Mouse (Mus musculus) right cerebral cortex, adult 18-20 months (tissue): ENCODE results near the gene Nsd1.

Experiments used
- DNase-seq: peaks from one replicate; pipeline ENCODE4 v3.0.0; 2022; ENCODE audit warnings: mixed read lengths

Nsd1 gene

DNA sequence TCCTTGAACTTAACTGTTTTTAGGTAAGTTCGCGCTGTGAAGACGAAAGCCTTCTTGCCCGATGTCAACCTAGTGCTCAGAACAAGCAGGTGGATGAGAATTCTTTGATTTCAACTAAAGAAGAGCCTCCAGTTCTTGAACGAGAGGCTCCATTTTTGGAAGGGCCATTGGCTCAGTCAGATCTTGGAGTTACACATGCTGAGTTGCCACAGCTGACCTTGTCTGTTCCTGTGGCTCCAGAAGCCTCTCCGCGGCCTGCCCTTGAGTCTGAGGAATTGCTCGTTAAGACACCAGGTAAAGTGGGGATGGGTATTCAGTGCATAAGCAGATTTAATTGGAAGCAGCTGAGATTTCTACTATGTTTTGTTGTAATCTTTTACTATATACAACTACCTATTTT lies 51.9 kb downstream of the Nsd1 start:
- no peak for DNase-seq

DNA sequence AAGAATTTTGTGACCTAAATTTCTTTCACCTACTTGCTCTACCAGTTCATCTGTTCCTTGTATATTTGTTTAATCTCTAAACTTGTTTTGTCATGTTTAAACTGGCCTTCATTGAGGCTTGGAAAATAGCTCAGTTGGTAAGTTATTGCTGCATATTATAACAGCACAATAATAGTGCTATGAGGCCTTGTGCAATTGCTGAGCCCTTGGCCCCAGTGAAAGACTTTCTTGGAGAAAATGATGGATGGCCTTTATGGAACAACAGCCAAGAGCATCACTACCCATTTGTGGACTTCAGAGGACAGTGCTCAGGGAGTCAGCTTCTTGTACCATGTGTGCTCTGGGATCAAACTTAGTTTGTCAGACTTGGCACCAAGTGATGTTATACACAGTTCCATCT lies 52.5 kb downstream of the Nsd1 start:
- DNase-seq = no peak

DNA sequence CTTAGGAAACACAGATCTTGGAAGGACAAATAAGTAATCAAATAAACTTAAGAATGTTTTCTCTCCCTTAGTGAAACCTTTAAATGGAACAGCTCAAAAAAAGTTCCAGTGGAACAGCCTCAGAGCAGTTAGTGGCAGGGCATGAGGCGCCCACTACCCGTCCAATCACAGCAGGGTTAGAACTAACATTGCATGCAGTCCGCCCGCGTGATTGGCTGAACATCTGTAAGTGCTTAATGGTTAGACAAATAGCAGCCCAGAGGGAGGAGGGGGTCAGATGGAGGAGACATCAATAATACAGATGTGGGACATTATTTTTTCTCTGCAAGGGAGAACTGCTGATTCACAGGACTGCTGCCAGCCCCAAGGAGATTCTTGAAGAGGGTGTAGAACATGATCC lies 67.6 kb downstream of the Nsd1 start:
- DNase-seq = no peak

DNA sequence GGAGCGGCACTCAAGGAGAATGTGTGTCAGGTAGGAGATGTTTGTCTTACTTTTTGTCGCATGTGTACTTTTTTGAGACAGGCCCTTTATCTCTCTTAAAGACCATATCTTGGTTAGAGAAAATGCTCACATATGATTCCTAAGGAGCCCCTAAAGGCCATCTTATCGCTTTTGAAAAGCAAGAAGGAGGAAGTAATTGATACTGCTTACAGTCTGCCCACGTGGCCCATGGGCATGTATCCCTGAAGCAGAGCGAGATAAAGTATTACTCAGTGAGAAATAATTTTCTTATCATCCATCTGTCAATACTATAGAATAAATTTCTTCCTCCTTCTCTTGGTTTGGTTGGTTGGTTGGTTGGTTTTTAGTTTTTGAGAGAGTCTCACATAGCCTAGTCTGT lies 68.1 kb downstream of the Nsd1 start:
- DNase-seq = no peak

DNA sequence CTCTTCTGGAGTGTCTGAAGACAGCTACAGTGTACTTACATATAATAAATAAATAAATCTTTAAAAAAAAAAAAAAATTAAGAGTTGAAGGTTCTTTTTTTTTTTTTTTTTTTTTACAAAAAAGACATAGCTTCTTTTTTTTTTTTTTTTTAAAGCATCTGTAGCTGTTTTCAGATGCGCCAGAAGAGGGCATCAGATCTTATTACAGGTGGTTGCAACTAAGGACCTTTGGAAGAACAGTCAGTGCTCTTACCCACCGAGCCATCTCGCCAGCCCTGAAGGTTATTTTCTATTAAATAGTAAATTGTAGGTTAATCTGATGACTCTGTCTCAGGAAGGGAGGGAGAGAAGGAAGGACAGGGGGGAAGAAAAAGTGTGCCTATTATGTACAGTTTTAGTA lies 79.3 kb downstream of the Nsd1 start:
- no peak for DNase-seq

DNA sequence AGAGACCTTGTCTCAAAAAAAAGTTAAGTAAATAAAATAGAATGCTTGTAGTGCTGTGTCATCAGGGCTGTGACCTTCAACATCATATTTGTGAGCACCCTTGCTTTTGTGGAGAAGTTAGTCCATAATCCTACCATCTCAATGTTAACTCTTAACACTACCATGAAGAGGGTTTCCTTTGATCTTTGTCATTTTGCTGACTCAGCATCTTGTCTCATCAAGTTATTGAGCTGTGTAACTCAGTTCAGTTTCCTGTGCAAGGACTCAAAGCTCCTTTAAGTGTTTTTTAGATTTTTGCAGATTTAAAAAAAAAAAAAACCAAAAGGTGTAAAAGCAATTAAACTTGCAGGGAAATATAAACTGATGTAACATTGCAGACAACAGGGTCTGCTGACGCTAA lies 87.2 kb downstream of the Nsd1 start:
- DNase-seq = no peak

DNA sequence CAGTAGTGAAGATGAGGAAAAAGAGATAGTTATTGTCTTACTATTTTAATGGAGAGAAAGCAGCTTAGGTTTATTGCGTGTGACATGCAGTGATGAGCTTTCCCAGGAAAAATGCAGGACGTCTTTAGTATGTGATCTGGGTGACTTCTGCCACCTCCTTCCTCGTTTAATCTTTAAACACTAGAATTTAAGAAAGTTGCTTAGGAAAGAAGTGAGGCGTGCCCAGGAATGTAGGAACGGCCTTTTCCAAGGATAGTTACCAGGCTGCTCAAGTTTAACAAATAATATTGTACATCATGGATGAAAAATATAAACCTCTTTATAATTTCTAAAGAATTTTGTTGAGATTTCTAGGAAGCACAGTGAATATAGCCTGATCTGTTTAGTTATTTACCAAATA lies 91.3 kb downstream of the Nsd1 start:
- DNase-seq = no peak

DNA sequence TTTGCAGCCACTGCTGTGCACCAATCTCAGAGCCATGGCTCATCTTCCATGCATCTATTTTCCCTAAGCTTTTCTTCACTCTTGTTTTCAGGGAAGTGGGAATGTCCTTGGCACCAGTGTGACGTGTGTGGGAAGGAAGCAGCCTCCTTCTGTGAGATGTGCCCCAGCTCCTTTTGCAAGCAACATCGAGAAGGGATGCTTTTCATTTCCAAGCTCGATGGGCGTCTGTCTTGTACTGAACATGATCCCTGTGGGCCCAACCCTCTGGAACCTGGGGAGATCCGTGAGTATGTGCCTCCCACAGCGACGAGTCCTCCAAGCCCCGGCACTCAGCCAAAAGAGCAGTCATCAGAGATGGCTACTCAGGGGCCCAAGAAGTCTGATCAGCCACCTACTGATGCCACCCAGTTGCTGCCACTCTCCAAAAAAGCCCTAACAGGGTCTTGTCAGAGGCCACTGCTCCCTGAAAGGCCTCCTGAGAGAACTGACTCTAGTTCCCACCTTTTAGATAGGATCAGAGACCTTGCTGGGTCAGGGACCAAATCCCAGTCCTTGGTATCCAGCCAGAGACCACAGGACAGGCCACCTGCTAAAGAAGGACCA lies 102.5 kb downstream of the Nsd1 start:
- DNase-seq = peak; percentile 81

DNA sequence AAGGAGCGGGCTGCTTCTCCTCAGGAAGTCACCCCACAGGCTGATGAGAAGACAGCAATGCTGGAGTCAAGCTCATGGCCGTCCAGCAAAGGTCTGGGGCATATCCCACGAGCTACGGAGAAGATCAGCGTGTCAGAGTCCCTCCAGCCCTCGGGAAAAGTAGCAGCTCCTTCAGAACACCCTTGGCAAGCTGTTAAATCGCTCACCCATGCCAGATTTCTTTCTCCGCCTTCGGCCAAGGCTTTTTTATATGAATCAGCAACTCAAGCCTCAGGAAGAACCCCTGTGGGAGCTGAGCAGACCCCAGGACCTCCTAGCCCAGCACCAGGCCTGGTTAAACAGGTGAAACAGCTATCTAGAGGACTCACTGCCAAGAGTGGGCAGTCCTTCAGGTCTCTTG lies 103.5 kb downstream of the Nsd1 start:
- DNase-seq = no peak

DNA sequence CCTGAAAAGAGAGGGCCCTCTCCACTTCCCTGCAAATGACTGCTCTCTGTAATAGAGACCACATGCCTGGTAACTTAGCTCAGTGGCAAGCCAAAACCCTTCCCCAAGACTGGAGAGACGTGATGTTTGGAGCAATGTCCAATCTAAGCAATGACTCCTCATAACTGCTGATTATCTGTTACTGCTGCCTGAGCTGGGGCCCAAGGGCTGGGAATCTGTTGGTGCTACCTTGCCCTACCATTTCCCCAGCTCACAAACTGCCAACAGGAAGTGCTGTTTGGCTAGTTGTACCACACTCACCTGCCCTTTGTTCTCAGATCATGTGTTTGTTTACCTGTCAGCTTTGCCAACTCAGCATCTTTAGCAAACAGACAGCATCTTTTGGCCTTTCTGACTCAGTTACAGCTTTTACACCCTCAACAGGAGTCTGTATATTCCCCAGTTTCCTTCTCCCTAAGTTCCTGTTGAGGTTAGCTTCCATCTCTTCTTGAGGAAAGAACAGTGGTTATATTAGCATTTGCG lies 105.4 kb downstream of the Nsd1 start:
- no peak for DNase-seq

DNA sequence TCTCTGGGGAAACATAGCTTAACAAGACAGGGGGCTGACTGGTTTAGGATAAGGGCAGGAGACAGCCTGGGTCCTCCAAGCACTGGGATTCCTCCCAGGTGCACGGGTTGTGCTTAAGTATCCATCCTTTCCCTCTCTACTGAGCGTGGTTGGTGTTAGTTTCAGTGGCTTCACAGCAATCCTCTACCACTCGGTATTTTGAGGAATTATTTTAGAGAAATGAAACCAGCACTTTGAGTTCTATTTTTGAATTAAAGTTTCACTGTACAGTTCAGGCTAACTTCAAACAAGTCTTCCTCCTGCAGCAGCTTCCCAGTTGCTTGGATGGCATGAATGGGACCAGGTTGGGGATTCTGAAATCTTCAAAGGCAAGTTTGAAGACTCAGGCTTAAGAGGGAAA lies 108.8 kb downstream of the Nsd1 start:
- DNase-seq = no peak

DNA sequence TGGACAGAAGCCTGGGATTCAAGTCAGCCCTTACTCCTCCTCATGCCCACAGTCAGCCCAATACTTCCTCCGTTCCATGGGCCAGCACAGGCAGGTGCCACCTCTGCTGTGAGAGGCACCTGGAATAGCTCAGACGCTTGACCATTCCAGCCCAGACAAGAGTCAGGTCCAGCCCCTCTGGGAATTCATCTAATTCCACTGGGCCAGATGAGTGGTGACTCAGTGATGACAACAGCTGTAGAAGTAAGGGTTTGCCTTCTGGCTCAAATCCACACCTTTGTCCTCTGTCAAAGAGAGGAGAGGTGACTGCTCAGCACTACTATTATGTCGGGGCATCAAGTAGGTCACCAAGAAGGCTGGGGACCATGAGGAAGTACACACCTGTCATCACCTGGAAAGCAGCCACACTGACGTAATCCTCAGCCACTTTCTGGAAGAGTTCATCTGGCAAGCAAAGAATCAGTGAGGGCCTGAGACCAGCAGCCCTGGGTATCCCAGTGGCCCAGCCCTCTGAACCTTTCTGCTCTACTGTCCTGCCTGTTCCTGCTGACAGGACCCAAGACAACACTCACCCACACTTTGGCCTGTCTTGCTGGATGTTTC lies 110.5 kb downstream of the Nsd1 start, which contains the start of gene Prelid1:
Prelid1 (plus strand) TSS at position 570 of the 603 bp plus-strand sequence.
- DNase-seq = no peak

DNA sequence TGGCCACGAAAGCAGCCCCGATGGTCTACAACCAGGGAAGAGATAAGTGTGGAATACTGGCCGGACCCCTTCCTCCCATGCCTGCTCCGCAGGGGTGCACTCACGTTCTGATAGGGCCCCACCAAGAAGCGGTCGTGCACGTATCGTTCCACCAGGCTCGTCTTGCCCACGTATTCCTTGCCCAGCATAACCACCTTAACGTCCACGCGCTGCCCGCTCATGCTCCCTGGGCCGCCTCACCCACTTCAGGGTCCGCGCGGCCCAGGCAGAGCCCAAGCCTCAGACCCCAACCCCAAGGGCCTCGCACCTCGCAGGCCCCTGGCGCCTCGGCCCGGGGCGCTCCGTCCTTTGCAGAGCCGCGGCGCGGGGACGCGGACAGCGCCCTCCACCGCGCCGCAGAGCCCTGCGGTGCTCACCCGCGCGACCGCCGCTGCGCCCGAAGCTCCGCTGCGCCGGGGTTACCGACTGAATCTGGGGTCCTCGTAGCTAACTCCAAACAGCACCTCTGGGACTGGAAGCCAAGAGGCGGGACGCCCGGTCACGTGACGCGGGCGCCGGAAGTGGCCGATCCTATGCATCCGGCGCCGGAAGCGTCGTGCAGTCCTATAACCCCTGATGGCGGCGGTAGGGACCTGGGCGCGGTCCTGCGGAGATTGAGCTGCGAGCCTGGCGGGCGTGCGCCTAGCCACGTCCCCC lies 112.0 kb downstream of the Nsd1 start, which contains the start of gene Rab24:
Rab24 (minus strand) TSS at position 513 of the 696 bp plus-strand sequence.
- DNase-seq = peak; percentile 92

DNA sequence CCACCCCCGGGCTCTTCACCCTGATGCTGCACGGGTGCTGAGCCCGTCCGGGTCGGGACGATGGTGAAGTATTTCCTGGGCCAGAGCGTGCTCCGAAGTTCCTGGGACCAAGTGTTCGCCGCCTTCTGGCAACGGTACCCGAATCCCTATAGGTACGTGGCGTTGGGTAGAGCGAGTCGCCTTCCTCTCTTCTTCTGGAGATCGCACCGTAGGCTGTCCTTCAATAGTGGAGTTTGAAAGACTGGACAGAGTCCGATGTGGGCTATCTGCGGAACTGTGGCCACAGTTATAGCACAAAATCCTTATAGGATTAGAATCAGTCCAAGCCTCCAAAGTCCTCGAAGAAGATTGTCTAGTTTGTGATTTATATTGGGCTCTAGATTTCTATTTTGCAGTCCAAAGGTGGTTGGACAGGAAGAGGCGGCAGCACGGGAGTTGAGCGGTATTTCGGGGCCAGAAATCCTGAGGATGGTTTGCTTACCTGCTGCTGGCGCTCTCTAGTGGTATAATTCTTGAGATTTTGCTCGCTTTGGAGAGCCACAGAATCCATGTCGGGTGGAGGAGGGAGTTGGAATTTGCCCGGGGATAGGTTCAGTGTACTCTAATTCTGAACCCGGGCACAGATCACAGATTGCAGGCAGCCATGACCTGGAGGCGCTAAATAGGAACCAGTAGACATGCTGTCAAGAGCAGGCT lies 112.7 kb downstream of the Nsd1 start:
- DNase-seq = peak; percentile 56

DNA sequence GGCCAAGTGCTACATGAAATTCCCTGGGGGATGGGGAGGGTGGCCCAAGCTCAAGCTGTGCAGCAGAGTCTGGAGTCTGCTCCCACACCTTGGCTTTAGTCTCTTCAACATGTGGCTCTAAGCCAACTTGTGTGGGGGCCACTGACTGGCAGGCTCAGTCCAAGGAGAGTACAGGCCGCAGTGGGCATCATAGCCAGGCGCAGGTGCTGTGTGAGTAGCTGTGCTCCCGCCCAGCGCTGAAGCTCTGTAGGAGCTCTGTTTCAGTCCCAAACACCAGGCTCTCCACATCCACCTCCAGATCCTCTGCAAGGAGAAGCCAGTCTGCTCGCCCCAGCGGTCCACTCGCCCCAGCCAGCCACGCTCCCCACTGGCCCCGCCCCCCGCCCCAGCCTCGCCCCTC lies 116.0 kb downstream of the Nsd1 start:
- peak; percentile 47 for DNase-seq

DNA sequence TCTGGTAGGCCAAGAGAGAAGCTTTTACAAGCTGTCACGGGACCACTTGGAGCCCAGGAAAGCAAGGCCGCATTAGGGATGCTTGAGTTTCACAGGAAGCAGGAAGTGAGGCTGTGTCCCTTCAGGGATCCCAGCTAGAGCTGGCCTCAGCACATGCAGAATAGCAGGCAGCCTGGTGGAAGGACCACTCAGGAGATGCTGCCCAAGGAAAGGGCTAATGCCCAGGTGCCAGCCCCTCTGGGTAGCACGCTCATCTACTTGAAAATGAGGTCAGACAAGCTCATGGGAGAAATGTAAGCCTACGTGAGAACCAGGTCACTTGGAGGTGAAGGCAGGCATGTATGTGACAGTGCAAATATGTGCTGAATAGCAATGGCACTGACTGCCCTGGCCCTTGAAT lies 117.6 kb downstream of the Nsd1 start:
- DNase-seq = no peak

DNA sequence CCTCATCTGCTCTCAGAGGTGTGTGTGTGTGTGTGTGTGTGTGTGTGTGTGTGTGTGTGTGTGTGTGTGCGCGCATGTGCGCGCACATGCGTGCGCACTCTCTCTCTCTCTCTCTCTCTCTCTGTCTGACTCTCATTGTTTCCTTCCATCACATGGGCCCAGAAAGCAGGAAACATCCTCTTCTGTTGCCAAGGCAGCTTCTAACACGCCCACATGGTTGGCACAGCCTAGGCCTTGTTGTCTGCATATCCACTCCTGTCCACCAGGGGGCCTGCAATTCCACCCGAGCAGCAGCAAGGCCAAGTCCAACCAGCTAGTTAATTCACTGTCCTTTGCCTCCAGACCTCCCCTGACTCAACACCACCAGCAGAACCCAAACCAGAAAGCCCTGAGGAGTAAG lies 118.1 kb downstream of the Nsd1 start:
- peak; percentile 94 for DNase-seq

DNA sequence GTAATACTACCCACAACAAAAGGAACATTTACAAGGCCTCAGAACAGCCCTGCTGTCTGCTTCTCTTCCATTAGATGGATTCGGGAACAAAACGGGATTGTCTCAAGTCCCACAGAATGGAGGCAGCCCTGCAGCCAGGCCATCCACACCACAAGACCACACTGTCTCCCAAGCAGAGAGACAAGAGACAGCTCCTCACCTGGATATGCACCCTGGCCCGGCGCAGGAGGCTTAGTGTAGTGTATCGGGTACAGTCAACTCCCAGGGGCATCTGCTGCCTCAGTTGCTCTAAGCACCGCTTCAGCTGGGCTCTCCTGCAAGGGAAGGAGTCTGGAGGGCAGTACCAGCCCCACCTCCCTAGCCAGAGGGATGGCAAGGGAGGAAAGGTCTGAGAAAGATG lies 118.6 kb downstream of the Nsd1 start:
- no peak for DNase-seq

DNA sequence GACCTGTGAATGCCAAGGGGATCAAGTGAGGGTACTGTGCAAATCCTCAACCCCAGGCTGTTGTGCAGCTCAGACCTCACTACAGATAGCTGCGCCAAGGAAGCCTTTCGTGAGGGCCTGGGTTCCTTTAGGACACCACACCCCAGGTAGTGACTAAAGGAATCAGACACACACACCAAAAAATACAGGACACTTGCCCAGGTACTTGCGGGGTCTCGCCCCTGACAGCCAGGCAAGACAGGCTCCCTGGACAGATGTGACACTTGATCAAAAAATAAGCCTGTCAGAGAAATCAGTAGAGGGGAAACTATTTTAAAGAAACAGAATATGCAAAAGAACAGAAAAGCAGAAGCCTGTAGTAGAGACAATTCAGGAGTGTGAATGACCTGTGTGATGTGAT lies 119.1 kb downstream of the Nsd1 start:
- no peak for DNase-seq

DNA sequence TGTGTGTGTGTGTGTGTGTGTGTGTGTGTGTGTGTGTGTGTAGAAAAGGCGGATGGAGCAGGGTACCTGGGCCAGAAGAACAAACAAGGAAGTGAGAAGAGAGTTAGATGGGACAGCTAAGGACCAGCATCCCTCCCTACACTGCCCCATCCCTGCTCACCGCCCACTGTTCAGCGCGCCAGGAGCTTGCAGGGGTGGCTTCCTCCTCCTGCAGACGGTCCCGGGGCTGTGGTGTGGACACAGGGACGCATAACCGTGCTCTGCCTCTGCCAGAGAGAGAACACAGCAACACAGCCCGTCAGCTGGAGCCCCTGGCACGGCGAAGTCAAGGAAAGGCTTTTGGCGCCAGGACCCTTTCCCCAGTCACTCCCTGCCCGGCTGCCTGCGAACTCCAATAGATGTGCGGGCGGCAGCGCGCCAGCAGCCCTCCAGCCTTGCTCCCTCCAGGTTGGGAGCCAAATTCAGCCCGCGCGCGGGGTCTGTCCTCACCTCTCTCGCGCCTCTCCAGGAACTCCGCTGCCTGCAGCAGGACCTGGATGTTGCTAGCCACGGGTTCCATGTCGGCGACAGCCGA lies 119.6 kb downstream of the Nsd1 start:
- peak; percentile 31 for DNase-seq

DNA sequence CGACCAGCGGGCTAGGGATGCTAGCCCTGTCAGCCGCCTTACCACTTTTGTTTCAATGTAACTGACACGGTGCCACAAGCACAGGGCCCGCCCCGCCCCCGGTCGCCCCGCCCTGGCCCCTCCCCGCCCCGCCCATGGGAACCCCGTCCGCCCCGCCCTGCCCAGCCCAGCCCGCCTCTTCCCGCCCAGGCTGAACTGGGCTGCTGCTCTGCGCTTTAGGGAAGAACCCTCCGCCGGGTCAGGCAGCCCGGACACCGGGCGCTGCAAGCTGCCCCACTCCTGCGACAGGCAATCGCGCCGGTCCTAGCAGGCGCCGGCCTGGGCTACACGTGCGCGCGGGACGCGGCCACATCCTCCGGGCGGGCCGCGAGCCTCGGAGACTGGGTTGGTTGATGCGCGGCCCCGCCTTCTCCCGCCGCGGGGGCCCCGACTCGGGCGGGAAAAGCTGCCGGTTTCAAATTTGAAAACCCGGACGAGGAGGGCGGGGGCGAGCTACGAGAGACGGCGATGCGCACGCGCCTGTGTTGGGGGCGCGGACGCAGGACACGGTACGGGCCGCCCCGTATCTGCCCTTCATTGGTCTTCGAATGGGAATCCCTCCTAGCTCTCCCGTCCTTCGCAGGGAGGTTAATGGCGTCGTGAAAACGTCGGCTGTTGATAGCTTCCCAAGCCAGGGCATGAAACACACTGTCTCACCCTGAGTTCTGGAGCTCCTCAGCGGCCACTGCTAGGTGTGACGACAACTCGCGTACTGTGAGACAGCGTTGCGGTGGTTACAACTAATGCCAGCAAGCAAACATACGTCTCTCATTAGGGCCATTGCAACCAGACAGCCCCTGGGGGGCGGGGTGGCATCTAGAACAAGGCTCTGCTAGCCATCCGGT lies 120.3 kb downstream of the Nsd1 start, which contains the start of gene Mxd3:
Mxd3 (minus strand) TSS at position 141 of the 884 bp plus-strand sequence.
- DNase-seq = peak; percentile 81
